Mouse (Mus musculus) embryo, embryonic 10 days (tissue): ENCODE data around the gene Stim2.
A peak's percentile ranks its signal among the peaks of the same experiment; 100 is the strongest.

Experiments used
- DNase-seq: peaks from one replicate; pipeline ENCODE4 v3.0.0-alpha.2; 2015; ENCODE audit warnings: low spot score

Gene Stim2

DNA sequence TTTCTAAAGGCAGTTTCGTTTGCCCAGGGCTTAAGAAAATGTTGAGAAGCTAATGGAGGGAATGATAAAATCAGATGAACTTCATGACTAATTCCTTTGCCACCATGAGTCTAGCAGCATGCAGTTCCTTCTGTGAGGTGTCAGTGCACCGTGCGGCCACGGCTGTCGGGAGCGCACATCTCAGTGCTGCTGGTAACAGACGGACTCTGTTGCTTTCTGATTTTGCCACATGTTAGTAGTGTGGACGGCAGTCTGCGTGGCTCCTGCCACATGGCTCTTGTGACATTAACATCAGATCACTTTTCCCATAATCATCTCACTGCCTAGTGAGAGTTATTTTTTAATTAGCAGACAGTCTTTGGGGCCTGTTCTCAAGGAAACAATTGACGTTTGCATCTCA lies 118.2 kb downstream of the Stim2 start:
- no peak for DNase-seq

- DNase-seq = no peak
Observed at GRCm38 (mm10) chr5:54118410-54119212, 120.3 kb downstream of the Stim2 start.

DNA sequence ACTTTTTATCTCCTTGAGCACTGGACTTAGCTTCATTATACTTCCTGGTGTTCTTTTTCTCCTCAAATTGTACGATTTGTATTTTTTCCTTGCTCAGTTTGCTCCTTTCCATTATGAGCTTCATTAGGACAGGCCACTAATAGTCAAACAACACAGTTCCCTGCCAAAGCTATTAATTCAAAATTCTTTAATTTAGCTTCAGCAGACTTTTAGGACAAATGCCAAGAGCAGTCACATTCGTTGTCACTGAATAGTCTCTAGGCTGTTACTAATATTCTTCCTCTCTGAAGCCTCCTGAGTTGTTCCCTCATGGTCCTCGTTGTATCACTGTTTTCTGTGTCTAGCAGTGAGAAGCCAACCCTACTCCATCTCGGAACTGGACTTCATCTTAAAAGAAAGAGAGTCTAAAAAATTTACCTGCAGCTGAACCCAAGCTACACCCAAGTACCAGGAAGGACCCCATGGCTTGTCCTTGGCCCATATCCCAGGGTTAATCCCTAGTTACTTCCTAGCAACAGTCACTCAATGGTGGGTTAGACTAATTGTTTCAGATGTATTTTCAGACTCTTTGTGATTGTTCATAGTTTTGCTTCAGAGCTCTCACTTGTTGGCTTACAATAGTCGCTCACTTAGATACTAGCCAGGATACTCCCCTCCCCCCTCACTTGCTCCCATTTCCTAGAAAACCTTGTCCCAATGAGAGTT lies 149.9 kb downstream of the Stim2 start:
- no peak for DNase-seq

- peak; percentile 45 for DNase-seq
Observed at GRCm38 (mm10) chr5:54154503-54155226, 156.4 kb downstream of the Stim2 start.

DNA sequence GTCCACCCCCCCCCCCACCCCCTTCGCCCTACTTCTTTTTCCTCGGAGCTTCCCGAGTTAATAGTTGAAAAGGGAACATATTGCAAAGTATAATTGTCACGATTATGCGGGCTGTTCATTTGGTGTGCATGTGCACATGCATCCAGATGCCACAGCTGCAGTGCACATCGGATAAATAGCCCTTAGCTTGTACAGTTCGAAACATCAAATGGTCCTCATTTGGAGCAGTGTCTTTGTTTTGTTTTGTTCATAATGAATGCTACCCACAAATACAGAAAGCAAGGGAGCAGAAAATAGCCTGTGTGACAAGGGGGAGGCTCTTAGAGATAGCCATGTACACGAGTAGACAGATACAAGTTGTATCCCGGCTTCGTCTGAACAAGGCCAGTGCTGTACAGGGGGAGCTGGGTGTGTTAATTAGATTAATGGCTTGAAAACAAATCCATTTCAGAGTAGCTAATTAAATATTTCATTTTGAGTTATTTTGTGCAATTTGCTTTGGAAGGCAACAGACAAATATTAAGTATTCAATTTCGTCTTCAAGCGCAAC lies 157.0 kb downstream of the Stim2 start:
- DNase-seq = no peak

DNA sequence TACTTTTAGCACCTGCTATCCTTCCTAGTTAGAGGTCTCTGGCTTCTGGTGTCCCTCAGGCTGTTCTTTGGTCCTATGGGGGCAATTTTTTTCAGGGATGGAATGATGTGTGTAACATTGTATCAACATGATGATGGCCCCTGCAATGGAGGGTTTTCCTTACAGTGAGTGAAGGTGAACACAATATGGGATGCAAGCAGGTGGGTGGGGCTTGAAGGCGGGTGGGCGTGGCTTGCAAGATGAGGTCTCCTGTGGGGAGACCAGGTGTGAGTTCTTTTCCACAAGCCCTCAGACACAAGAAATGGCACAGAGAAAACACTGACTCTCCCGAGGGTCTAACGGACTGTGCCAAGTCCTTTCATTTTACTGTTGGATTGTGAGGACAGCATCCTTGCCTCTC lies 157.6 kb downstream of the Stim2 start:
- no peak for DNase-seq

- no peak for DNase-seq
Observed at GRCm38 (mm10) chr5:54156944-54157527, 158.7 kb downstream of the Stim2 start.

- no peak for DNase-seq
Observed at GRCm38 (mm10) chr5:54158230-54158629, 159.9 kb downstream of the Stim2 start.

GRCm38 (mm10) chr5:54159156-54159793 lies 161.0 kb downstream of the Stim2 start:
- DNase-seq = peak; percentile 29

GRCm38 (mm10) chr5:54160561-54160960 lies 162.3 kb downstream of the Stim2 start:
- DNase-seq = no peak

- no peak for DNase-seq
Observed at GRCm38 (mm10) chr5:54163890-54164289, 165.6 kb downstream of the Stim2 start.
